Mouse (Mus musculus) hindbrain, embryonic 14.5 days (tissue): ENCODE data around the gene Zfand3. TPM values are rescaled to one million over a fixed set of nuclear protein-coding genes. Genes with fewer than 3 reads are reported as not detected.
A peak's percentile ranks its signal among the peaks of the same experiment; 100 is the strongest.

ENCODE experiments used
- ATAC-seq: fragments of 200-750 bp; cut with Nextera tagmentation; 2 replicates; pipeline ENCODE4 v1.8.0; 2017; ENCODE audit warnings: moderate number of reproducible peaks, mild to moderate bottlenecking, moderate TSS enrichment, moderate library complexity; ENCODE audit not compliant: low FRiP score
- DNase-seq: peaks from one replicate; pipeline ENCODE4 v3.0.0-alpha.2; 2015; ENCODE audit warnings: low spot score
- H3K27ac ChIP-seq: fragments of 300-500 bp; sonication (generic); 2 replicates; pipeline ENCODE4 v1.5.1; 2014; ENCODE audit warnings: mild to moderate bottlenecking, moderate library complexity
- H3K27me3 ChIP-seq: fragments of 300-500 bp; sonication (generic); 2 replicates; pipeline ENCODE4 v1.6.1; 2014; ENCODE audit warnings: mild to moderate bottlenecking, low read length, mixed read lengths; ENCODE audit not compliant: control insufficient read depth, insufficient read depth
- H3K36me3 ChIP-seq: fragments of 300-500 bp; sonication (generic); replicated peaks from 2 replicates; pipeline ENCODE4 v1.6.1; 2014; ENCODE audit not compliant: control insufficient read depth, insufficient read depth
- H3K4me1 ChIP-seq: fragments of 300-500 bp; sonication (generic); replicated peaks from 2 replicates; pipeline ENCODE4 v1.6.1; 2014; ENCODE audit warnings: antibody characterized with exemption, low read length, mixed read lengths; ENCODE audit not compliant: control insufficient read depth, insufficient read depth
- H3K4me2 ChIP-seq: fragments of 300-500 bp; sonication (generic); replicated peaks from 2 replicates; pipeline ENCODE4 v1.6.1; 2014; ENCODE audit warnings: mild to moderate bottlenecking, moderate library complexity
- H3K4me3 ChIP-seq: fragments of 300-500 bp; sonication (generic); replicated peaks from 2 replicates; pipeline ENCODE4 v1.5.1; 2014; ENCODE audit warnings: mild to moderate bottlenecking, low read length
- H3K9ac ChIP-seq: fragments of 300-500 bp; sonication (generic); 2 replicates; pipeline ENCODE4 v1.6.1; 2014
- H3K9me3 ChIP-seq: fragments of 300-500 bp; sonication (generic); 2 replicates; pipeline ENCODE4 v1.6.1; 2016; ENCODE audit warnings: low read length; ENCODE audit not compliant: control insufficient read depth
- WGBS: fragments of 180-500 bp; shearing (Covaris S2); extraction: QIAGEN DNeasy Blood & Tissue Kit; methylation state at CpG from one replicate; pipeline ENCODE4 v1.1.7; 2014; 5-methylcytosine and 5-hydroxymethylcytosine counted together
- polyA plus RNA-seq: library from polyadenylated mRNA; unstranded; fragments of >200 nt; fragmentation: Nextera tagmentation; extraction: Ambion mirVana; gene quantifications from 2 replicates; pipeline ENCODE4 v1.2.1, GENCODE M21; 2014

The Zfand3 gene
- polyA plus RNA-seq, 1 experiment from 2014 or later, result 43.2 TPM

DNA sequence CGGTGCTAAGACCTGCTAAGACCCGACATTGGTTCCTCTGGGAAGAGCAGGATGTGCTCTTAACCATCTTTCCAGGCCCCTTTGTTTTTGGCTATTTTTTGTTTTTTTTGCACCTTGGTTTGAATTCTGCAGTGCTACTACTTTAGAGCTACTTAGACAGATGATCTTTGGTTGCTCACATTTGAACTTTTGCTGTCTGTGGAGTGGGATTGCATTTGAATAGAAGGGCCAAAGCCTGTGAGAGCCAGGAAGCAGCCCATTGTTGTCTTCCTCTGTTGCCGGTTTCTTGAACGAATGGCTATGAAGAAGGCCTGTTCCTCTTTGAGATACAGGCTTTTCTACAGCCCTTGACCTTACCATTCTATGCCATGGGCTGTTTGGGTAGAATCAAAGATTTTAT is 29.5 kb downstream of the Zfand3 start:
- Histone ChIP-seq H3K4me2 (no peak overlapping the region), H3K9me3 (no peaks in the 10 kb centered on the region), H3K9ac (no peak overlapping the region), H3K27ac (no peak overlapping the region), H3K4me1 (peaks cover 15% of the 10 kb centered on the region), H3K36me3 (no peaks in the 10 kb centered on the region), H3K27me3 (no peaks in the 10 kb centered on the region), H3K4me3 (no peak overlapping the region)
- 66% methylated on average over 4 of the region's 4 CpGs for WGBS
- DNase-seq, result no peak
- no peak for ATAC-seq

- 87% methylated on average over 4 of the region's 4 CpGs for WGBS
- no peak for DNase-seq
- no peak overlapping the region for H3K27ac ChIP-seq
Measured at GRCm38 (mm10) chr17:30035216-30036005, 30.9 kb downstream of the Zfand3 start.

GRCm38 (mm10) chr17:30043163-30043822 is 38.8 kb downstream of the Zfand3 start:
- no peak for DNase-seq
- no peaks in the 10 kb centered on the region for H3K27me3 ChIP-seq
- WGBS, result 97% methylated on average over 7 of the region's 7 CpGs
- H3K27ac ChIP-seq, result no peak overlapping the region
- ATAC-seq, result no peak
- no peaks in the 10 kb centered on the region for H3K36me3 ChIP-seq
- H3K9ac ChIP-seq, result no peak overlapping the region
- peaks cover 14% of the 10 kb centered on the region for H3K4me1 ChIP-seq
- H3K9me3 ChIP-seq, result no peaks in the 10 kb centered on the region
- H3K4me3 ChIP-seq, result no peak overlapping the region
- H3K4me2 ChIP-seq, result no peak overlapping the region

More at GRCm38 (mm10) chr17:30035216-30036005, 30.9 kb downstream of the Zfand3 start:
- no peak overlapping the region for H3K4me2 ChIP-seq
- H3K4me3 ChIP-seq, result no peak overlapping the region
- no peaks in the 10 kb centered on the region for H3K9me3 ChIP-seq
- H3K27me3 ChIP-seq, result no peaks in the 10 kb centered on the region
- H3K9ac ChIP-seq, result no peak overlapping the region
- H3K4me1 ChIP-seq, result peaks cover 5% of the 10 kb centered on the region
- no peaks in the 10 kb centered on the region for H3K36me3 ChIP-seq
- ATAC-seq, result no peak

- no peak for ATAC-seq
- DNase-seq, result peak; percentile 44
- no peaks in the 10 kb centered on the region for H3K36me3 ChIP-seq
- H3K27me3 ChIP-seq, result no peaks in the 10 kb centered on the region
- no peak overlapping the region for H3K9ac ChIP-seq
- no peaks in the 10 kb centered on the region for H3K9me3 ChIP-seq
- H3K4me3 ChIP-seq, result no peak overlapping the region
- 64% methylated on average over 2 of the region's 2 CpGs for WGBS
- no peak overlapping the region for H3K4me2 ChIP-seq
- H3K4me1 ChIP-seq, result peaks cover 14% of the 10 kb centered on the region
- H3K27ac ChIP-seq, result peak overlapping the region; percentile 41
Measured at GRCm38 (mm10) chr17:30045181-30045580, 40.6 kb downstream of the Zfand3 start.

DNA sequence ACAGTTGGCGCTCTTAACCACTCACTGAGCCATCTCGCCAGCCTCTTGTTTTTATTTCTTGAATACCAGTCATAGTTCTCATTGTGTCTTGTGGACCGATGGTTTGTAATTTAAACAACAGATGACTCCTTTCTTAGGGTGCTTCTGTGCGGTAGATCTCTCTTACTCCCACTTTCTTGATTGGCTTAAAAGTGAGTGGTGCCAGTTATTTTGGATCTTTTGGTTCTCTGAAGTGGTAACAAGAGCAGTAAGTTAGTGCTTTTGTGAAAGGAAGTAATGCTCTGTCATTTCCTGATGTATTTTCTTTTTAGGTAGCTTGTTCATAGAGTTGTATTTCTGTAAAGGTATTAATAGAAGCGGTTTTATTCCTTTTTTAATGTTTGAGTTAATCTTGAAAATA is 42.1 kb downstream of the Zfand3 start:
- 91% methylated on average over 5 of the region's 5 CpGs for WGBS
- H3K27me3 ChIP-seq, result no peaks in the 10 kb centered on the region
- H3K27ac ChIP-seq, result no peak overlapping the region
- ATAC-seq (no peak), DNase-seq (no peak)
- H3K36me3 ChIP-seq, result no peaks in the 10 kb centered on the region
- H3K4me2 ChIP-seq, result no peak overlapping the region
- peaks cover 14% of the 10 kb centered on the region for H3K4me1 ChIP-seq
- H3K4me3 ChIP-seq, result no peak overlapping the region
- H3K9me3 ChIP-seq, result no peaks in the 10 kb centered on the region
- no peak overlapping the region for H3K9ac ChIP-seq

GRCm38 (mm10) chr17:30051523-30052346 is 47.2 kb downstream of the Zfand3 start:
- no peaks in the 10 kb centered on the region for H3K36me3 ChIP-seq
- no peak overlapping the region for H3K4me2 ChIP-seq
- ATAC-seq (no peak), DNase-seq (no peak)
- 0 out of 2 replicates have a peak overlapping the region, but pooled peaks have one; percentile 22 for H3K27ac ChIP-seq
- 77% methylated on average over 5 of the region's 5 CpGs for WGBS
- no peak overlapping the region for H3K4me3 ChIP-seq
- no peaks in the 10 kb centered on the region for H3K27me3 ChIP-seq
- H3K9ac ChIP-seq, result no peak overlapping the region
- H3K9me3 ChIP-seq, result no peaks in the 10 kb centered on the region
- no peaks in the 10 kb centered on the region for H3K4me1 ChIP-seq

DNA sequence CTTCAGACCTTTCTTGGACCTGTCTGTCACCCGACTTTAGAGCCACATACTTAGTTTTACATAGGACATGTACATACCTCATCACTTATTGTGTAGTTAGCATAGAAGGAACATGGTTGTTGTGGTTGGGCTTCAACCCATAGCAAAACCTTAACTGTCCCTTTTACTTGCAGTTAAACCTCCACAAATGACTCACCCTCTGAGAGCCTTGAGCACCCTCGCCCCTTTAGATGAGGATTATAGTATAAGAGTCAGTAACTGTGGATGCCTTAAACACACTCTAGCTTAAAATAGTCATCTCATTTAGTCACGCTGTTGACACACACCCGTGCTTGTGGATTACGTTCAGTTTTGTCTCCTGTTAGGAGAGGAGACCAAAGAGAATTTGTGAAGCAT is 47.8 kb downstream of the Zfand3 start:
- Histone ChIP-seq H3K4me3 (no peak overlapping the region), H3K27me3 (no peaks in the 10 kb centered on the region), H3K9me3 (no peaks in the 10 kb centered on the region), H3K4me1 (no peaks in the 10 kb centered on the region), H3K27ac (no peak overlapping the region), H3K9ac (no peak overlapping the region), H3K36me3 (no peaks in the 10 kb centered on the region), H3K4me2 (no peak overlapping the region)
- no peak for DNase-seq
- no peak for ATAC-seq
- WGBS, result 93% methylated on average over 5 of the region's 5 CpGs

GRCm38 (mm10) chr17:30053463-30053862 is 48.9 kb downstream of the Zfand3 start:
- H3K9ac ChIP-seq, result no peak overlapping the region
- H3K36me3 ChIP-seq, result no peaks in the 10 kb centered on the region
- H3K4me2 ChIP-seq, result no peak overlapping the region
- no peaks in the 10 kb centered on the region for H3K4me1 ChIP-seq
- WGBS, result 79% methylated on average over 9 of the region's 9 CpGs
- H3K9me3 ChIP-seq, result no peaks in the 10 kb centered on the region
- H3K4me3 ChIP-seq, result no peak overlapping the region
- no peaks in the 10 kb centered on the region for H3K27me3 ChIP-seq
- DNase-seq (no peak), ATAC-seq (no peak)
- H3K27ac ChIP-seq, result no peak overlapping the region

DNA sequence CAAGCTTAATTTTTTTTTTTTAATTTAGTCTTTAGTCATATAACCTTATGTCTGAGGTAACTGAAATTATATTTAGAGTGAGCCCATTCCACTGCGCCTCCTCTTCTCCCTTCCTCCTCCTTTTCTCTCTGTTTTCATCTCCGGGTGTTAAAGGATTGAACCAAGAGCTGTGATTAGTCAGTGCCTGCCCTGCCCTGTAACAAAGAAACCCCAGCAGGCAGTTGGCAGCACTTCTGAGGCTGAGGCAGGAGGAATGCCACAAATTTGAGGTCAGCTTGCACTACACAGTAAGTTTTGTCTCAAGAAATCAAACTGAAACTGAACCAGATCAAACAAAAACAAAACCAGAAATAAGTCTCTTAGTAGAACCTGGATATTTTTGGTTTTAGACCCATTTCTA is 49.3 kb downstream of the Zfand3 start:
- 92% methylated on average over 2 of the region's 2 CpGs for WGBS
- H3K36me3 ChIP-seq, result no peaks in the 10 kb centered on the region
- H3K4me2 ChIP-seq, result no peak overlapping the region
- no peaks in the 10 kb centered on the region for H3K4me1 ChIP-seq
- no peak for ATAC-seq
- no peaks in the 10 kb centered on the region for H3K27me3 ChIP-seq
- no peak for DNase-seq
- no peak overlapping the region for H3K27ac ChIP-seq
- no peak overlapping the region for H3K9ac ChIP-seq
- no peaks in the 10 kb centered on the region for H3K9me3 ChIP-seq
- no peak overlapping the region for H3K4me3 ChIP-seq
